Mouse (Mus musculus) fat pad, adult 2 months (tissue): ENCODE measurements around the gene Soga1.

Source experiments
- DNase-seq: peaks from one replicate; pipeline ENCODE4 v3.0.0-alpha.2; 2011; ENCODE audit warnings: low read depth, low spot score; ENCODE audit errors: extremely low read depth

The Soga1 gene

GRCm38 (mm10) chr2:157081331-157081730 is 2.3 kb upstream of the Soga1 start:
- no peak for DNase-seq

GRCm38 (mm10) chr2:157079701-157080180 is 687 bp upstream of the Soga1 start:
- no peak for DNase-seq

GRCm38 (mm10) chr2:157078059-157078792 is 828 bp downstream of the Soga1 start:
- DNase-seq, result no peak

- DNase-seq, result no peak
Measured at GRCm38 (mm10) chr2:157077641-157078058, 1.4 kb downstream of the Soga1 start.

GRCm38 (mm10) chr2:157077160-157077559 is 1.9 kb downstream of the Soga1 start:
- DNase-seq, result no peak

GRCm38 (mm10) chr2:157076585-157076984 is 2.5 kb downstream of the Soga1 start:
- no peak for DNase-seq

GRCm38 (mm10) chr2:157075685-157076084 is 3.4 kb downstream of the Soga1 start:
- no peak for DNase-seq

GRCm38 (mm10) chr2:157075226-157075625 is 3.8 kb downstream of the Soga1 start:
- DNase-seq, result no peak

- no peak for DNase-seq
Measured at GRCm38 (mm10) chr2:157074772-157075171, 4.3 kb downstream of the Soga1 start.

- no peak for DNase-seq
Measured at GRCm38 (mm10) chr2:157074186-157074724, 4.8 kb downstream of the Soga1 start.

- no peak for DNase-seq
Measured at GRCm38 (mm10) chr2:157073378-157074052, 5.5 kb downstream of the Soga1 start.

- no peak for DNase-seq
Measured at GRCm38 (mm10) chr2:157072316-157072990, 6.6 kb downstream of the Soga1 start.

- DNase-seq, result no peak
Measured at GRCm38 (mm10) chr2:157071556-157071955, 7.5 kb downstream of the Soga1 start.

GRCm38 (mm10) chr2:157070365-157070764 is 8.7 kb downstream of the Soga1 start:
- no peak for DNase-seq

GRCm38 (mm10) chr2:157069755-157070315 is 9.2 kb downstream of the Soga1 start:
- DNase-seq, result no peak

GRCm38 (mm10) chr2:157069355-157069735 is 9.7 kb downstream of the Soga1 start:
- no peak for DNase-seq

- no peak for DNase-seq
Measured at GRCm38 (mm10) chr2:157068701-157069354, 10.2 kb downstream of the Soga1 start.

- no peak for DNase-seq
Measured at GRCm38 (mm10) chr2:157066731-157067430, 12.2 kb downstream of the Soga1 start.

- no peak for DNase-seq
Measured at GRCm38 (mm10) chr2:157065879-157066226, 13.2 kb downstream of the Soga1 start.
